Mouse (Mus musculus): ENCODE measurements at regions not wholly inside any gene's neighbourhood (a gene's known extent, or its start where the extent isn't known, plus 50 kb on each side); places are given as distances from the start of the nearest gene placed in this dataset.

DNA sequence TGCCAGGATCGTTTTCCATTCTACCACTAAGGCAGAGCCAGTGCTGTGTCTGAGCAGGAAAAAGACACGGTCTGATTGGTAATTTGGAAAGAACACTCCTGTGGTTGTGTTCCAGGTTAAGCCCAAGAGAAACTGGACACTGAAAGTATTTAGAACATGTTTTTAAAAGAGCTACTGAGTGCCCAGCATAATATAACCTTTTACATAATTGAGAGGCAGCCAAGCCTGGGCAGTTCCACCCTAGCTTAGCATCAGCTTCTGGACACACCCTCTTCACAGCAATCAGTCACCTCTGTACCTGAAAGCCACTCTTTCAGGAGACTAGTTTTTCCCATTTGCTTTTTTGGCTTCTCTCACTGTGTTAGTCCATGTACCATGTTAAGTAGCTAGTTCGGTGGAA lies 1379.4 kb upstream of the A1bg start:
- no peak for ATAC-seq (replicated peaks)

GRCm38 (mm10) chr15:62301567-62301966 lies 1378.8 kb upstream of the A1bg start:
- ATAC-seq (replicated peaks) = no peak
- 95% methylated on average over 3 of the region's 3 CpGs for WGBS

More for the DNA sequence above, 1379.4 kb upstream of the A1bg start:
- Histone ChIP-seq H3K27ac (replicated peaks) (no peak overlapping the region), H3K4me2 (replicated peaks) (no peak overlapping the region), H3K4me1 (no peaks in the 10 kb centered on the region), H3K36me3 (no peaks in the 10 kb centered on the region), H3K4me3 (no peak overlapping the region), H3K27me3 (no peaks in the 10 kb centered on the region), H3K9ac (replicated peaks) (no peak overlapping the region), H3K9me3 (no peaks in the 10 kb centered on the region)
- 92% methylated on average over 3 of the region's 3 CpGs for WGBS

DNA sequence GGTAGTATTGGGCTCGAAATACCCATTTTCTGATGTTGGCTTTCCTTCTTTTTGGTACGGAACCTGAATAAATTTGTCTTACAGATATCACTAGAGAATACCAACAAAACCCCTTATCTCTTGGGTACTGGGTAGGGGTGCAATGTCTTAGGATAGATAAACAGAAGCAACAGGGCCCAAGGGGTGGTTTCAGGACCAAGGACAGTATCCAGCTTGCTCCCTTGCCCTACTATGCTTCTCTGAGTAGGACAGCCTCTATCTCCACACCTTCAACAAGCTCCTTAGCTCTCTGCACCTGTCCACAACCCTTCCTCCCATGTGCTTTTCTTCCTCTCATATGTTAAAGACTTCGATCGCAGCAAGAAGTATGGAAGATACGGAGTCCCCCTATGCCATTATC lies 1374.3 kb upstream of the A1bg start:
- no peak overlapping the region for H3K4me2 ChIP-seq (replicated peaks)
- WGBS = 97% methylated on average over 5 of the region's 5 CpGs
- H3K9ac ChIP-seq (replicated peaks) = no peak overlapping the region
- H3K4me3 ChIP-seq = no peak overlapping the region
- H3K27ac ChIP-seq (replicated peaks) = no peak overlapping the region
- H3K36me3 ChIP-seq = no peaks in the 10 kb centered on the region
- no peaks in the 10 kb centered on the region for H3K27me3 ChIP-seq
- no peaks in the 10 kb centered on the region for H3K9me3 ChIP-seq
- peaks cover 11% of the 10 kb centered on the region for H3K4me1 ChIP-seq
- ATAC-seq (replicated peaks) = no peak

More at GRCm38 (mm10) chr15:62301567-62301966, 1378.8 kb upstream of the A1bg start:
- H3K27ac ChIP-seq (replicated peaks) = no peak overlapping the region
- no peaks in the 10 kb centered on the region for H3K27me3 ChIP-seq
- H3K4me1 ChIP-seq = no peaks in the 10 kb centered on the region
- H3K9me3 ChIP-seq = no peaks in the 10 kb centered on the region
- H3K4me3 ChIP-seq = no peak overlapping the region
- H3K9ac ChIP-seq (replicated peaks) = no peak overlapping the region
- no peak overlapping the region for H3K4me2 ChIP-seq (replicated peaks)
- no peaks in the 10 kb centered on the region for H3K36me3 ChIP-seq

GRCm38 (mm10) chr15:62295233-62295927 lies 1372.6 kb upstream of the A1bg start:
- H3K9ac ChIP-seq (replicated peaks) = no peak overlapping the region

DNA sequence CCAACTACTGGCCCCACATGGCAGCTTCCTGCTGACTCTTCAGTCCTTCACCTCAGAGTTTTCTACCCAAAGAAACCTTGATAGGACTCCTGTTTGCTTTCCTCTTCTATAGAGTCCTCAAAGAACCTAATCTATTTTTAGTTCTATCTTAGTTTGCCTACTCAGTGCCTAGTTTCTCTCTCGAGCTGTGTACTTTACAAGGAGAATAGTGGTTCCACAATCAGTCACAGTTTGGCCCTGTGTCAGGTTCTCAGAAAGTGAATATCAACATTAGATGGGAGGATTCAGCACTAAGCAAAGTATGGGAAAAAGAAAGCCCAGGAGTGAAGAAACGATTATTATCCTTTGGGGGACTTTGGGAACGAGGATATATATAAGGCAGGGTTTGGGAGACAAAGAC lies 1372.0 kb upstream of the A1bg start:
- Histone ChIP-seq H3K4me1 (peaks cover 11% of the 10 kb centered on the region), H3K27ac (replicated peaks) (peak overlapping the region; percentile 40), H3K36me3 (no peaks in the 10 kb centered on the region), H3K4me2 (replicated peaks) (no peak overlapping the region), H3K9me3 (no peaks in the 10 kb centered on the region), H3K4me3 (no peak overlapping the region), H3K27me3 (no peaks in the 10 kb centered on the region), H3K9ac (replicated peaks) (no peak overlapping the region)
- WGBS = 53% methylated on average over 3 of the region's 3 CpGs
- ATAC-seq (replicated peaks) = no peak

More at GRCm38 (mm10) chr15:62295233-62295927, 1372.6 kb upstream of the A1bg start:
- Histone ChIP-seq H3K4me3 (no peak overlapping the region), H3K4me1 (peaks cover 11% of the 10 kb centered on the region), H3K9me3 (no peaks in the 10 kb centered on the region), H3K27ac (replicated peaks) (peak overlapping the region; percentile 40), H3K36me3 (no peaks in the 10 kb centered on the region), H3K27me3 (no peaks in the 10 kb centered on the region), H3K4me2 (replicated peaks) (no peak overlapping the region)
- 26% methylated on average over 8 of the region's 8 CpGs for WGBS
- peak; percentile 77 for ATAC-seq (replicated peaks)

- Histone ChIP-seq H3K4me2 (replicated peaks) (no peak overlapping the region), H3K9ac (replicated peaks) (no peak overlapping the region), H3K9me3 (no peaks in the 10 kb centered on the region), H3K36me3 (no peaks in the 10 kb centered on the region), H3K4me3 (no peak overlapping the region), H3K27ac (replicated peaks) (no peak overlapping the region), H3K27me3 (no peaks in the 10 kb centered on the region), H3K4me1 (peaks cover 11% of the 10 kb centered on the region)
- ATAC-seq (replicated peaks) = no peak
- 89% methylated on average over 3 of the region's 3 CpGs for WGBS
These were observed 1370.1 kb upstream of the A1bg start for GRCm38 (mm10) chr15:62292876-62293275.

DNA sequence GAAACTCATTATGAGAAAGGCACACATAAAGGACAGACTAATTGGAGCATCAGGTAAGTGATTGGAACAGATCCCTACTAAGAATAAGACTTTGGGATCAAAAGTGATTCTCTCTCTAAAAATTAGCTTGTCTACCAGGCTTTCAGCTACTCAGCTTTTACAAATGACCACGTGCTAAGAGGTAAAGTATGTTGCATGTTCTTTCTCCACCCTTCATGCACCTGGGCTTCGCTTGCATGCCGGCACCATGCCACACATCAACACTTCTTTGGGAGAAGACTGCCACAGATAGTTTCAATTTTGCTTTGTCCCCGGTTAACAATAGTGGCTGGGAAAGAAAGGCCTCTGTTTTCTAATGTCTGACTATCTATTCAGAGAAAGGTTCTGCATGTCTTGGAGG lies 1367.9 kb upstream of the A1bg start:
- ATAC-seq (replicated peaks) = no peak
- Histone ChIP-seq H3K4me1 (peaks cover 14% of the 10 kb centered on the region), H3K27me3 (no peaks in the 10 kb centered on the region), H3K9ac (replicated peaks) (no peak overlapping the region), H3K27ac (replicated peaks) (no peak overlapping the region), H3K4me3 (no peak overlapping the region), H3K9me3 (no peaks in the 10 kb centered on the region), H3K36me3 (no peaks in the 10 kb centered on the region), H3K4me2 (replicated peaks) (no peak overlapping the region)
- 88% methylated on average over 4 of the region's 4 CpGs for WGBS

GRCm38 (mm10) chr15:62286666-62287655 lies 1364.1 kb upstream of the A1bg start:
- peaks cover 26% of the 10 kb centered on the region for H3K4me1 ChIP-seq
- no peak overlapping the region for H3K4me3 ChIP-seq
- H3K4me2 ChIP-seq (replicated peaks) = no peak overlapping the region
- H3K36me3 ChIP-seq = no peaks in the 10 kb centered on the region
- no peak overlapping the region for H3K27ac ChIP-seq (replicated peaks)
- 45% methylated on average over 11 of the region's 11 CpGs for WGBS
- no peaks in the 10 kb centered on the region for H3K9me3 ChIP-seq
- no peaks in the 10 kb centered on the region for H3K27me3 ChIP-seq
- H3K9ac ChIP-seq (replicated peaks) = no peak overlapping the region
- ATAC-seq (replicated peaks) = no peak

DNA sequence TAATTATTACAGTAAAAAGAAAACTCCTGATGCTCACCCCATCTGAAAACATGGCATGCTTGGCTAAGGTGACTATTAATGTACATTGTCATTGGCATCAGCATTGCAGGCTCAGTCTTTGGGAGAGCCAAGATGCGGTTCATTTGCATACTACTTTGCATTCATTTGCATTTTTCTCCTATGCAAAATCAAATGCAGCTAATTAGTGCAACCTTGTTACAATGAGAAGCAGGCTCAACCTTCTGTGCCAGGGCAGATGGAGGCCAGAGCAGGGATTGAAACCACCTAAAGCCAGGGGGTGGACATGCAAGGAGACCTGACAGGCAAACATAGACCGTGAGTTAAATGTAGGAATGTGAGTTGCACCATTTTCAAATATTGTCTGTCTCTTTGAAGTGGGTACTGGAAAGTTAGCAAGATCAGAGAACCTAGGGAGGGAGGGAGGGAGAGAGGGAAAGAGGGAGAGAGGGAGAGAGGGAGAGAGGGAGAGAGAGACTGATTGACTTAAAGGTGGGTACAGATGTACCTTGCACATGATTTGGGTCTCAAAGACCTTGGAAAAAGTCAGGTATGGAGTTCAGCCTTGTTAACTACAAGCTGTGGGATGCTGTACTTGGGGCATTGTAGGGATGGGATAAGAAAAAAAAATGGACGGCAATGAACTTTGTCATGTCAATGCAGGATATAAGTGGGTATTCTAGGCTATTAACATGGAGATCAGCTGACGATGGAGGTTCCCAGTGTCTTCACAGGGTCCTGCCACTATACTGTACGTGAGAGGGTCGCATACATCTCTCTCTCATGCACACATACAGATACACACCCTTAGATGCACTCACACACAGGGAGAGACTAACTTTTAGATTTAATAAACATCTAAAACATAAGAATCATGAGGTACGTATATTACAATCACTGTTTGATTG lies 1362.1 kb upstream of the A1bg start:
- H3K27ac ChIP-seq (replicated peaks) = peak overlapping the region; percentile 74
- H3K4me2 ChIP-seq (replicated peaks) = no peak overlapping the region
- no peak overlapping the region for H3K4me3 ChIP-seq
- no peaks in the 10 kb centered on the region for H3K27me3 ChIP-seq
- 59% methylated on average over 7 of the region's 7 CpGs for WGBS
- no peak overlapping the region for H3K9ac ChIP-seq (replicated peaks)
- no peaks in the 10 kb centered on the region for H3K9me3 ChIP-seq
- no peaks in the 10 kb centered on the region for H3K36me3 ChIP-seq
- ATAC-seq (replicated peaks) = peak; percentile 86
- peaks cover 26% of the 10 kb centered on the region for H3K4me1 ChIP-seq

DNA sequence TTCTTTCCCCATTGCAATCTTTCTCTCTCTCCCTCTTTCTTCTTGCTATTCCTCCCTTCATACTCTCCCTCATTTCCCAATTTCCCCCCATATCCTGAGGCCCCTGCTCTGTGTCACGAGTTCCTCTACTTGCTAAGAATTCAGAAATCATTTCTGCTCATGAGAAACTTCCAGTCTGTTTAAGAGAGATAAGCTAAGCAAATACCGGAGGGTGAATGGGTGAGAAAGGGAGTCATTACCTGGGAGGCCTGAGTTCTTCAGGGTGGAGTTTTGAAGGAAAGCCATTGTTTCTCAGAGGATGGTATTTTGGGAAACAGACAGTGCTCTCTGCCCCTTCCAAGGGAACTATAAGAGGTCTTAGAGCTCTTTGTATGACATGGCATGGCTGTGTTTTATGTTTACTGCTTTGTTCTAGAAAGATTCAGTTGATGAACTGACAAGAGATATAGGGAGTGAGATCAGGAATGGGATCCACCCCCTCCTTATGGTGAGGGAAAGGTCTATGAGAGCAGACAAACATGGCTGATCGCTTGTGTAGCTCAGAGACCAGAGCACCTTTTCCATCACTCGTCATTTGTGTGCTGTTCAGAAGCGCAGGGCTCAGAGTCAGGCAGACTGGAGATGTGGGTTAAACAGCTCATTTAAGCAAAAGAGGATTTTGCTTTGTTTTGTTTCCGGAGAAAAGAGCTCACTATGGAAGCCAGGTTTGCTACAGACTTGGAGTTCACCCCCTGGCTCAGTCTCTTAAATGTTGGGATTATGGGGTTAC lies 1361.0 kb upstream of the A1bg start:
- ATAC-seq (replicated peaks) = peak; percentile 69
- Histone ChIP-seq H3K27me3 (no peaks in the 10 kb centered on the region), H3K36me3 (no peaks in the 10 kb centered on the region), H3K9me3 (no peaks in the 10 kb centered on the region), H3K27ac (replicated peaks) (peak overlapping the region; percentile 74), H3K9ac (replicated peaks) (no peak overlapping the region), H3K4me2 (replicated peaks) (no peak overlapping the region), H3K4me1 (peaks cover 26% of the 10 kb centered on the region), H3K4me3 (no peak overlapping the region)
- WGBS = 31% methylated on average over 6 of the region's 6 CpGs

GRCm38 (mm10) chr15:62282646-62283045 lies 1359.8 kb upstream of the A1bg start:
- 69% methylated on average over 9 of the region's 9 CpGs for WGBS
- Histone ChIP-seq H3K9me3 (no peaks in the 10 kb centered on the region), H3K4me2 (replicated peaks) (no peak overlapping the region), H3K4me1 (peaks cover 26% of the 10 kb centered on the region), H3K9ac (replicated peaks) (no peak overlapping the region), H3K36me3 (no peaks in the 10 kb centered on the region), H3K27me3 (no peaks in the 10 kb centered on the region), H3K4me3 (no peak overlapping the region), H3K27ac (replicated peaks) (no peak overlapping the region)
- no peak for ATAC-seq (replicated peaks)

Data from forebrain, embryonic 15.5 days (tissue).